Mouse (Mus musculus): ENCODE data around the gene Gaa.
"Not testable (repeated sequence)": the region's sequence is repeated elsewhere in the genome, so short reads cannot be mapped to it uniquely, and the experiment has no call there.

Gene Gaa

GRCm38 (mm10) chr11:119267768-119268556 lies at the start of gene Gaa:
Gene Gaa (plus strand): TSS chr11:119267887.
- DNase-seq (ENCODE audit: low spot score), result peak; percentile 98

- DNase-seq (ENCODE audit: low spot score), result no peak
Measured at GRCm38 (mm10) chr11:119219816-119220465, 47.7 kb upstream of the Gaa start.

- DNase-seq (ENCODE audit: low spot score), result no peak
Measured at GRCm38 (mm10) chr11:119221812-119222510, 45.7 kb upstream of the Gaa start.

- no peak for DNase-seq (ENCODE audit: low spot score)
Measured at GRCm38 (mm10) chr11:119223124-119223890, 44.4 kb upstream of the Gaa start.

GRCm38 (mm10) chr11:119224926-119225325 lies 42.8 kb upstream of the Gaa start:
- DNase-seq (ENCODE audit: low spot score), result no peak

GRCm38 (mm10) chr11:119225634-119226033 lies 42.1 kb upstream of the Gaa start:
- no peak for DNase-seq (ENCODE audit: low spot score)

GRCm38 (mm10) chr11:119227591-119227990 lies 40.1 kb upstream of the Gaa start:
- DNase-seq (ENCODE audit: low spot score), result no peak

GRCm38 (mm10) chr11:119228091-119228781 lies 39.5 kb upstream of the Gaa start, which contains the start of the genes Tbc1d16 and Ccdc40:
Gene Tbc1d16 (minus strand): TSS chr11:119228499.
Gene Ccdc40 (plus strand): TSS chr11:119228572.
- DNase-seq (ENCODE audit: low spot score), result peak; percentile 84

- DNase-seq (ENCODE audit: low spot score), result peak; percentile 89
Measured at GRCm38 (mm10) chr11:119228846-119229626, 38.7 kb upstream of the Gaa start.

- DNase-seq (ENCODE audit: low spot score), result no peak
Measured at GRCm38 (mm10) chr11:119234770-119235169, 32.9 kb upstream of the Gaa start.

- DNase-seq (ENCODE audit: low spot score), result peak; percentile 79
Measured at GRCm38 (mm10) chr11:119235596-119235995, 32.1 kb upstream of the Gaa start.

GRCm38 (mm10) chr11:119236354-119236753 lies 31.3 kb upstream of the Gaa start:
- no peak for DNase-seq (ENCODE audit: low spot score)

- no peak for DNase-seq (ENCODE audit: low spot score)
Measured at GRCm38 (mm10) chr11:119237007-119237406, 30.7 kb upstream of the Gaa start.

GRCm38 (mm10) chr11:119237568-119238304 lies 30.0 kb upstream of the Gaa start:
- DNase-seq (ENCODE audit: low spot score), result no peak

GRCm38 (mm10) chr11:119238305-119238721 lies 29.4 kb upstream of the Gaa start:
- DNase-seq (ENCODE audit: low spot score), result peak; percentile 72

- no peak for DNase-seq (ENCODE audit: low spot score)
Measured at GRCm38 (mm10) chr11:119239480-119239879, 28.2 kb upstream of the Gaa start.

- not testable (repeated sequence) for DNase-seq (ENCODE audit: low spot score)
Measured at GRCm38 (mm10) chr11:119245543-119245942, 22.1 kb upstream of the Gaa start.

GRCm38 (mm10) chr11:119249011-119249410 lies 18.7 kb upstream of the Gaa start:
- DNase-seq (ENCODE audit: low spot score), result peak; percentile 91

GRCm38 (mm10) chr11:119250998-119251397 lies 16.7 kb upstream of the Gaa start:
- no peak for DNase-seq (ENCODE audit: low spot score)
